Mouse (Mus musculus) embryonic facial prominence, embryonic 13.5 days (tissue): ENCODE results near the gene Lrrc56. TPM values are rescaled to one million over a fixed set of nuclear protein-coding genes. Genes with fewer than 3 reads are reported as not detected.

Source experiments
- ATAC-seq: fragments of 200-750 bp; cut with Nextera tagmentation; 2 replicates; pipeline ENCODE4 v1.8.0; 2017; ENCODE audit warnings: low read depth; ENCODE audit not compliant: insufficient number of reproducible peaks, insufficient read depth, low FRiP score, low TSS enrichment
- H3K27ac ChIP-seq: fragments of 300-500 bp; sonication (generic); 2 replicates; pipeline ENCODE4 v1.5.1; 2015; ENCODE audit warnings: moderate library complexity, mild to moderate bottlenecking, inconsistent platforms
- H3K27me3 ChIP-seq: fragments of 300-500 bp; sonication (generic); 2 replicates; pipeline ENCODE4 v1.6.1; 2015; ENCODE audit warnings: mild to moderate bottlenecking, inconsistent platforms
- H3K36me3 ChIP-seq: fragments of 300-500 bp; sonication (generic); 2 replicates; pipeline ENCODE4 v1.6.1; 2015; ENCODE audit warnings: mild to moderate bottlenecking, inconsistent platforms
- H3K4me1 ChIP-seq: fragments of 300-500 bp; sonication (generic); 2 replicates; pipeline ENCODE4 v1.6.1; 2015; ENCODE audit warnings: inconsistent platforms
- H3K4me2 ChIP-seq: fragments of 300-500 bp; sonication (generic); 2 replicates; pipeline ENCODE4 v1.6.1; 2015; ENCODE audit warnings: moderate library complexity, mild to moderate bottlenecking, inconsistent platforms
- H3K4me3 ChIP-seq: fragments of 300-500 bp; sonication (generic); 2 replicates; pipeline ENCODE4 v1.5.1; 2015; ENCODE audit warnings: mild to moderate bottlenecking, inconsistent platforms
- H3K9ac ChIP-seq: fragments of 300-500 bp; sonication (generic); 2 replicates; pipeline ENCODE4 v1.6.1; 2015; ENCODE audit warnings: mild to moderate bottlenecking, inconsistent platforms
- H3K9me3 ChIP-seq: fragments of 300-500 bp; sonication (generic); 2 replicates; pipeline ENCODE4 v1.6.1; 2016; ENCODE audit warnings: inconsistent platforms
- WGBS: fragments of 180-500 bp; shearing (Covaris S2); methylation state at CpG from one replicate; pipeline ENCODE4 v1.1.7; 2015; ENCODE audit warnings: mixed read lengths; 5-methylcytosine and 5-hydroxymethylcytosine counted together
- polyA plus RNA-seq: library from polyadenylated mRNA; unstranded; fragments of >200 nt; fragmentation: Nextera tagmentation; extraction: Ambion mirVana; gene quantifications from 2 replicates; pipeline ENCODE4 v1.2.1, GENCODE M21; 2015

Gene Lrrc56
- polyA plus RNA-seq, 1 experiment from 2014 or later, result 13.3 TPM

- Histone ChIP-seq H3K4me2 (peak overlapping the region; percentile 98), H3K9me3 (no peaks in the 10 kb centered on the region), H3K4me1 (peaks cover 27% of the 10 kb centered on the region), H3K36me3 (peaks cover 38% of the 10 kb centered on the region), H3K27me3 (no peaks in the 10 kb centered on the region), H3K27ac (peak overlapping the region; percentile 89), H3K9ac (peak overlapping the region; percentile 93), H3K4me3 (peak overlapping the region; percentile 91)
- peak; percentile 7; the same call in 1 of the 2 replicates for ATAC-seq
- WGBS, result under 1% methylated on average over 36 of the region's 43 CpGs
Observed at GRCm38 (mm10) chr7:141193348-141193856, 555 bp upstream of the Lrrc56 start.

GRCm38 (mm10) chr7:141194409-141194808 is 452 bp downstream of the Lrrc56 start:
- peak overlapping the region; percentile 91 for H3K4me3 ChIP-seq
- no peaks in the 10 kb centered on the region for H3K27me3 ChIP-seq
- H3K4me2 ChIP-seq, result peak overlapping the region; percentile 98
- ATAC-seq, result no peak
- H3K27ac ChIP-seq, result peak overlapping the region; percentile 80
- peak overlapping the region; percentile 77 for H3K9ac ChIP-seq
- peaks cover 27% of the 10 kb centered on the region for H3K4me1 ChIP-seq
- no peaks in the 10 kb centered on the region for H3K9me3 ChIP-seq
- H3K36me3 ChIP-seq, result peaks cover 31% of the 10 kb centered on the region
- WGBS, result under 1% methylated on average over 23 of the region's 23 CpGs

GRCm38 (mm10) chr7:141194830-141195229 is 873 bp downstream of the Lrrc56 start:
- no peaks in the 10 kb centered on the region for H3K27me3 ChIP-seq
- H3K36me3 ChIP-seq, result peaks cover 26% of the 10 kb centered on the region
- H3K9me3 ChIP-seq, result no peaks in the 10 kb centered on the region
- peak overlapping the region; percentile 80 for H3K27ac ChIP-seq
- H3K4me3 ChIP-seq, result peak overlapping the region; percentile 91
- peak overlapping the region; percentile 98 for H3K4me2 ChIP-seq
- no peak; the same call in 1 of the 2 replicates for ATAC-seq
- under 1% methylated on average over 28 of the region's 28 CpGs for WGBS
- H3K9ac ChIP-seq, result peak overlapping the region; percentile 77
- H3K4me1 ChIP-seq, result peaks cover 27% of the 10 kb centered on the region

- H3K27me3 ChIP-seq, result no peaks in the 10 kb centered on the region
- no peak for ATAC-seq
- H3K4me1 ChIP-seq, result peaks cover 27% of the 10 kb centered on the region
- H3K9me3 ChIP-seq, result no peaks in the 10 kb centered on the region
- H3K4me3 ChIP-seq, result 0 out of 2 replicates have a peak overlapping the region, but pooled peaks have one; percentile 91
- H3K4me2 ChIP-seq, result peak overlapping the region; percentile 98
- 93% methylated on average over 2 of the region's 2 CpGs for WGBS
- H3K9ac ChIP-seq, result no peak overlapping the region
- H3K27ac ChIP-seq, result peak overlapping the region; percentile 60; the same call in 1 of the 2 replicates
- peaks cover 17% of the 10 kb centered on the region for H3K36me3 ChIP-seq
Observed at GRCm38 (mm10) chr7:141195754-141196153, 1.8 kb downstream of the Lrrc56 start.

GRCm38 (mm10) chr7:141196619-141197282 is 2.8 kb downstream of the Lrrc56 start:
- Histone ChIP-seq H3K4me1 (peaks cover 24% of the 10 kb centered on the region), H3K4me3 (no peak overlapping the region), H3K9ac (no peak overlapping the region), H3K9me3 (no peaks in the 10 kb centered on the region), H3K27me3 (no peaks in the 10 kb centered on the region), H3K4me2 (no peak overlapping the region), H3K27ac (no peak overlapping the region), H3K36me3 (peaks cover 7% of the 10 kb centered on the region)
- 88% methylated on average over 8 of the region's 8 CpGs for WGBS
- ATAC-seq, result no peak

- no peaks in the 10 kb centered on the region for H3K27me3 ChIP-seq
- no peak overlapping the region for H3K27ac ChIP-seq
- H3K4me3 ChIP-seq, result no peak overlapping the region
- no peaks in the 10 kb centered on the region for H3K36me3 ChIP-seq
- peaks cover 11% of the 10 kb centered on the region for H3K4me1 ChIP-seq
- H3K9me3 ChIP-seq, result no peaks in the 10 kb centered on the region
- H3K9ac ChIP-seq, result no peak overlapping the region
- no peak overlapping the region for H3K4me2 ChIP-seq
- no peak for ATAC-seq
- 93% methylated on average over 4 of the region's 4 CpGs for whole genome bisulfite sequencing
Observed at GRCm38 (mm10) chr7:141198121-141198520, 4.2 kb downstream of the Lrrc56 start.

GRCm38 (mm10) chr7:141204546-141204945 is 10.6 kb downstream of the Lrrc56 start:
- Histone ChIP-seq H3K9me3 (no peaks in the 10 kb centered on the region), H3K36me3 (no peaks in the 10 kb centered on the region), H3K27ac (no peak overlapping the region), H3K4me1 (no peaks in the 10 kb centered on the region), H3K9ac (no peak overlapping the region), H3K27me3 (no peaks in the 10 kb centered on the region), H3K4me3 (no peak overlapping the region), H3K4me2 (no peak overlapping the region)
- WGBS, result 78% methylated on average over 3 of the region's 3 CpGs
- ATAC-seq, result no peak

- H3K9ac ChIP-seq, result no peak overlapping the region
- no peaks in the 10 kb centered on the region for H3K4me1 ChIP-seq
- H3K4me3 ChIP-seq, result no peak overlapping the region
- no peak overlapping the region for H3K27ac ChIP-seq
- 90% methylated on average over 5 of the region's 5 CpGs for WGBS
- no peak overlapping the region for H3K4me2 ChIP-seq
- H3K36me3 ChIP-seq, result no peaks in the 10 kb centered on the region
- H3K27me3 ChIP-seq, result no peaks in the 10 kb centered on the region
- no peaks in the 10 kb centered on the region for H3K9me3 ChIP-seq
- ATAC-seq, result no peak
Observed at GRCm38 (mm10) chr7:141205504-141205903, 11.5 kb downstream of the Lrrc56 start.

- H3K27me3 ChIP-seq, result no peaks in the 10 kb centered on the region
- H3K4me3 ChIP-seq, result no peak overlapping the region
- no peak overlapping the region for H3K27ac ChIP-seq
- H3K9me3 ChIP-seq, result no peaks in the 10 kb centered on the region
- 89% methylated on average over 18 of the region's 18 CpGs for WGBS
- no peaks in the 10 kb centered on the region for H3K36me3 ChIP-seq
- no peak overlapping the region for H3K9ac ChIP-seq
- ATAC-seq, result no peak
- no peaks in the 10 kb centered on the region for H3K4me1 ChIP-seq
- no peak overlapping the region for H3K4me2 ChIP-seq
Observed at GRCm38 (mm10) chr7:141206182-141206937, 12.4 kb downstream of the Lrrc56 start.

GRCm38 (mm10) chr7:141209526-141209925 is 15.6 kb downstream of the Lrrc56 start:
- no peak overlapping the region for H3K4me2 ChIP-seq
- no peaks in the 10 kb centered on the region for H3K4me1 ChIP-seq
- H3K4me3 ChIP-seq, result no peak overlapping the region
- WGBS, result 71% methylated on average over 3 of the region's 3 CpGs
- no peaks in the 10 kb centered on the region for H3K9me3 ChIP-seq
- H3K9ac ChIP-seq, result no peak overlapping the region
- H3K36me3 ChIP-seq, result no peaks in the 10 kb centered on the region
- ATAC-seq, result no peak
- no peak overlapping the region for H3K27ac ChIP-seq
- H3K27me3 ChIP-seq, result no peaks in the 10 kb centered on the region

GRCm38 (mm10) chr7:141210137-141210536 is 16.2 kb downstream of the Lrrc56 start:
- Histone ChIP-seq H3K9ac (no peak overlapping the region), H3K9me3 (no peaks in the 10 kb centered on the region), H3K4me3 (no peak overlapping the region), H3K4me2 (no peak overlapping the region), H3K27ac (no peak overlapping the region), H3K27me3 (no peaks in the 10 kb centered on the region), H3K4me1 (peaks cover 5% of the 10 kb centered on the region), H3K36me3 (no peaks in the 10 kb centered on the region)
- ATAC-seq, result no peak
- 80% methylated on average over 12 of the region's 12 CpGs for WGBS
